Mouse (Mus musculus): ENCODE measurements around the gene Sap30. TPM values are rescaled to one million over a fixed set of nuclear protein-coding genes. Genes with fewer than 3 reads are reported as not detected.

The Sap30 gene
- polyA plus RNA-seq, 1 experiment from 2014 or later = 50.6 TPM

Other genes starting within 250 kb of the Sap30 start
- gene Hand2, start 166.9 kb downstream of the Sap30 start, polyA plus RNA-seq (2015; fragmentation: Nextera tagmentation; extraction: Ambion mirVana) = 0.08 TPM in 1 of 2 replicates, not detected in the other
- gene Scrg1, start 31.9 kb downstream of the Sap30 start, polyA plus RNA-seq (2015; fragmentation: Nextera tagmentation; extraction: Ambion mirVana) = 2.3 and 2.9 TPM in 2 replicates
- 85.6 and 87.2 TPM in 2 replicates for gene Hmgb2, start 24.0 kb upstream of the Sap30 start, polyA plus RNA-seq (2015; fragmentation: Nextera tagmentation; extraction: Ambion mirVana)
- gene Galnt7, start 165.2 kb upstream of the Sap30 start, polyA plus RNA-seq (2015; fragmentation: Nextera tagmentation; extraction: Ambion mirVana) = 11.7 and 14.7 TPM in 2 replicates